Mouse (Mus musculus) central nervous system, embryonic 14 days (tissue): ENCODE results near the gene Olfr59. TPM values are rescaled to one million over a fixed set of nuclear protein-coding genes. Genes with fewer than 3 reads are reported as not detected.

ENCODE experiments used
- polyA plus RNA-seq: library from polyadenylated mRNA; depleted of rRNA; stranded (reverse); fragments of >200 nt; gene quantifications from 2 replicates; pipeline ENCODE4 v1.2.3, GENCODE M21; 2012; rRNA removed

The Olfr59 gene
- not detected in 2 replicates for polyA plus RNA-seq

GRCm38 (mm10) chr11:74283436-74283835 lies at the start of gene Olfr59:
Olfr59 (plus strand) TSS chr11:74283736.

GRCm38 (mm10) chr11:74259508-74259907 lies 24.0 kb upstream of the Olfr59 start, which contains the start of gene Olfr406:
Olfr406 (plus strand) TSS chr11:74259808.

GRCm38 (mm10) chr11:74337931-74338330 lies 54.4 kb downstream of the Olfr59 start, which contains the start of gene Olfr410:
Olfr410 (minus strand) TSS chr11:74338031.

Other genes starting within 250 kb of the Olfr59 start
- not detected in 2 replicates for gene Olfr139, start 227.2 kb upstream of the Olfr59 start, polyA plus RNA-seq
- gene Olfr399, start 227.1 kb upstream of the Olfr59 start, polyA plus RNA-seq: not detected in 2 replicates
- gene Zfp616, start 213.8 kb upstream of the Olfr59 start, polyA plus RNA-seq: not detected in 2 replicates
- not detected in 2 replicates for gene Olfr401, start 170.0 kb upstream of the Olfr59 start, polyA plus RNA-seq
- not detected in 2 replicates for gene Olfr402, start 130.2 kb upstream of the Olfr59 start, polyA plus RNA-seq
- gene Olfr403, start 97.5 kb upstream of the Olfr59 start, polyA plus RNA-seq: not detected in 2 replicates
- gene Olfr43, start 72.4 kb upstream of the Olfr59 start, polyA plus RNA-seq: not detected in 2 replicates
- gene Olfr406, start 23.9 kb upstream of the Olfr59 start, polyA plus RNA-seq: not detected in 2 replicates
- gene Olfr410, start 54.3 kb downstream of the Olfr59 start, polyA plus RNA-seq: not detected in 2 replicates
- not detected in 2 replicates for gene Olfr411, start 68.9 kb downstream of the Olfr59 start, polyA plus RNA-seq
- gene Olfr412, start 78.3 kb downstream of the Olfr59 start, polyA plus RNA-seq: not detected in 2 replicates